Mouse (Mus musculus) liver, embryonic 11.5 days (tissue): ENCODE results near the gene Wdr59. TPM values are rescaled to one million over a fixed set of nuclear protein-coding genes. Genes with fewer than 3 reads are reported as not detected.

ENCODE experiments used
- ATAC-seq: fragments of 200-750 bp; cut with Nextera tagmentation; replicated peaks from 2 replicates; pipeline ENCODE4 v1.8.0; 2017; ENCODE audit warnings: moderate number of reproducible peaks, mild to moderate bottlenecking, moderate TSS enrichment, moderate library complexity; ENCODE audit not compliant: low FRiP score
- DNase-seq: peaks from one replicate; pipeline ENCODE4 v3.0.0-alpha.2; 2017; ENCODE audit warnings: low spot score
- H3K27ac ChIP-seq: fragments of 300-500 bp; sonication (generic); 2 replicates; pipeline ENCODE4 v1.5.1; 2014; ENCODE audit warnings: mild to moderate bottlenecking, low read depth, low read length, control low read depth
- H3K27me3 ChIP-seq: fragments of 300-500 bp; sonication (generic); replicated peaks from 2 replicates; pipeline ENCODE4 v1.6.1; 2014; ENCODE audit warnings: low read length, mixed read lengths; ENCODE audit not compliant: control insufficient read depth, insufficient read depth
- H3K36me3 ChIP-seq: fragments of 300-500 bp; sonication (generic); 2 replicates; pipeline ENCODE4 v1.6.1; 2014; ENCODE audit warnings: mild to moderate bottlenecking, low read length, moderate library complexity, mixed read lengths; ENCODE audit not compliant: control insufficient read depth, insufficient read depth
- H3K4me1 ChIP-seq: fragments of 300-500 bp; sonication (generic); replicated peaks from 2 replicates; pipeline ENCODE4 v1.6.1; 2014; ENCODE audit warnings: low read length, mixed read lengths; ENCODE audit not compliant: control insufficient read depth, insufficient read depth
- H3K4me2 ChIP-seq: fragments of 300-500 bp; sonication (generic); 2 replicates; pipeline ENCODE4 v1.6.1; 2014; ENCODE audit warnings: mild to moderate bottlenecking, control low read depth, moderate library complexity
- H3K4me3 ChIP-seq: fragments of 300-500 bp; sonication (generic); 2 replicates; pipeline ENCODE4 v1.5.1; 2014; ENCODE audit warnings: low read depth, low read length, control low read depth
- H3K9ac ChIP-seq: fragments of 300-500 bp; sonication (generic); 2 replicates; pipeline ENCODE4 v1.6.1; 2014; ENCODE audit warnings: low read depth, low read length, control low read depth
- H3K9me3 ChIP-seq: fragments of 300-500 bp; sonication (generic); 2 replicates; pipeline ENCODE4 v1.6.1; 2016; ENCODE audit warnings: low read length, inconsistent platforms, mixed read lengths; ENCODE audit not compliant: control insufficient read depth
- WGBS: fragments of 180-500 bp; shearing (Covaris S2); extraction: QIAGEN DNeasy Blood & Tissue Kit; methylation state at CpG from one replicate; pipeline ENCODE4 v1.1.7; 2014; 5-methylcytosine and 5-hydroxymethylcytosine counted together
- polyA plus RNA-seq: library from polyadenylated mRNA; unstranded; fragments of >200 nt; fragmentation: Nextera tagmentation; extraction: Ambion mirVana; gene quantifications from 2 replicates; pipeline ENCODE4 v1.2.1, GENCODE M21; 2014

The Wdr59 gene
- polyA plus RNA-seq, 1 experiment from 2014 or later: 3.8 TPM

DNA sequence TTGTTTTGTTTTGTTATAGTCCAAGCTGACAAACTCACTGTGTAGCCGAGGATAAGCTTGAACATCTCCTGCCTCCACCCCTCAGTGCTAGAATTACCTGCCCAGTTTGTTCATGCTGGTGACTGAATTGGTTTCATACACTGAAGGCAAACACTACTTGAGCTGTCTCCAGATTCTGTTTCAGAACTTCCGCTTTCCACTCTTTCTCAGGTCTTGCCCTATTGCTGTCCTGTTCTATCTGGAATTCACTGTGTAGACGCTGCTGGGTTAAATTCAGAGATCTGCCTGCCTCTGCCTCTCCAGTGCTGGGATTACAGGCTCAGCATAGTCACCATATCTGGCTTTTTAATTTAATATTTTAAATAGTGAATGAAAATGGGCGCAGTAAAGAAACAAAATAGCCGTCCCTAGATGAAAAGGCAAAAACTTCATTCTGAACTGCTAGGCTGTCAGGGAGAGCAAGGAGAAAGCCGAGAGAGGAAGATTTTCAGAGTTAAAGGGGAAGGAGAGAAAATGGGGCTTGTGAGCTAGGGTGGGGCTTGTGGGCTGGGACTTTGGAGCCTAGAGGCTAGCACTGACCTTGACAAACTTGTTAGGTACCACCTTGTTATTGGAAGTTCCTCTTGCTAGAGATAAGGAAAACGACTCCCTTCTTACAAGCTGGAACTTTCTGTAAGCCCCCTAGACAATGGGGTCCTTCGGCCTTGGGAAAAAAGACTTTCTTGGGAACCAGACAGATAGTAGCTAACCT, 23.7 kb upstream of the Wdr59 start:
- Histone ChIP-seq H3K9ac (no peak overlapping the region), H3K4me3 (no peak overlapping the region), H3K4me1 (peaks cover 27% of the 10 kb centered on the region), H3K27me3 (no peaks in the 10 kb centered on the region), H3K9me3 (no peaks in the 10 kb centered on the region), H3K36me3 (peaks cover 3% of the 10 kb centered on the region; the same call in 1 of the 2 replicates), H3K27ac (no peak overlapping the region), H3K4me2 (no peak overlapping the region)
- DNase-seq: no peak
- 59% methylated on average over 8 of the region's 8 CpGs for WGBS
- no peak for ATAC-seq

- H3K4me1 ChIP-seq: peaks cover 31% of the 10 kb centered on the region
- no peaks in the 10 kb centered on the region for H3K9me3 ChIP-seq
- peaks cover 3% of the 10 kb centered on the region; the same call in 1 of the 2 replicates for H3K36me3 ChIP-seq
- ATAC-seq (peak; percentile 41; the same call in 1 of the 2 replicates), DNase-seq (no peak)
- H3K27ac ChIP-seq: no peak overlapping the region
- no peak overlapping the region for H3K4me2 ChIP-seq
- H3K4me3 ChIP-seq: no peak overlapping the region
- no peaks in the 10 kb centered on the region for H3K27me3 ChIP-seq
- 64% methylated on average over 9 of the region's 9 CpGs for WGBS
- H3K9ac ChIP-seq: no peak overlapping the region
Measured at GRCm38 (mm10) chr8:111543712-111544380, 22.0 kb upstream of the Wdr59 start.

DNA sequence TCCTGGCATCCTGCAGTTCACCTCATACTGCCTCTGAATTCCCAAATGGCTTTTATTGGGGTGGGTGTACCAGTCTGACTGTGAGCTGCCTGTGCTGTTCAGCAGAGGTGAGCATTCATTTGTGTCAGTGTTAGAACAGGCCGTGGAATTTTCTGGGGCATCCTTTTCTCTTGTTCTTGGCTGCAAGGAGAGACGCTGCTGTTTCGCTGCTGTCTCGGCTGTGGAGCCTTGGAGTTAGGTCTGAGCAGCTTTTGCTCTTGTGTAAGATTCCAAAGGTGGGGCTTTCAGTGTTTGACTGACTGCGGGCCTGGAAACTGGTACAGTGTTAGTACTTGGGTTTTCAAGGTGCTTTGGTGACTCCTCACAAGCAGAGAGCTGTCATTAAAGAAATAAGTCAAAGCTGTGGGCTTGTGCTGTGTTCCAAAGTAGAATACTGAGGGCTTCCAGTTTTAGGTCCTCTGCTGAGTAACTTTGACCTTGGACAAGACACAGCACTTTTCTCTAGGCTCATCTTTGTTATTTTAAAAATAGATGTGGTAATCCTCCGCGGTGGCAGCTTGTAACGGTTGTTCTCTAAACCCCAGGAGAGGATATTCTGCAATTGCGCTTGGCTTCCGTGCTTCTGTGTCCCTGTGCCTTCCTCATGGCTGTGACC, 17.7 kb upstream of the Wdr59 start:
- H3K9ac ChIP-seq: peak overlapping the region; percentile 30; the same call in 1 of the 2 replicates
- H3K4me1 ChIP-seq: peaks cover 42% of the 10 kb centered on the region
- WGBS: 53% methylated on average over 10 of the region's 10 CpGs

DNA sequence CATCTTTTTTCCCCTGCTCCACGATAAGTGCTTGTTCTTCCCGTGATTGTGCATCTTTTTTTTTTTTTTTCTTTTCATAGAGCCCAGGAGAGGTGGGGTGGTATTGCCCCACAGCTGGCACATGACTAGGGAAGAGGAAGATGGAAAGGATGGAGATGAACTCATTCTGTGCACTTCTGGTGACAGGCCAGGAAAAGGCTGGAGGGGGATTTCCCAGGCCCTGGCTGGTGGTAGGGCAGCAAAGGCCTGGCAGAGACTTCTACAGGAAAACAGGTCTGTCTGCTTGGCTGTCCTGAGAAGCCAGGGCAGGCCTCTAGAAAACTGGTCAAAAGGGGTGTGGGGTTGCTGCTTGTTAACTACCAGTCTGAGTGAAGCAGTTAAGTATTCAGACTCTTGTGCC, 16.3 kb upstream of the Wdr59 start:
- no peak for DNase-seq
- Histone ChIP-seq H3K9ac (peak overlapping the region; percentile 87; the same call in 1 of the 2 replicates), H3K27ac (no peak overlapping the region)

More for the DNA sequence above, 17.7 kb upstream of the Wdr59 start:
- Histone ChIP-seq H3K27ac (no peak overlapping the region), H3K9me3 (no peaks in the 10 kb centered on the region), H3K4me3 (peak overlapping the region; percentile 20), H3K4me2 (peak overlapping the region; percentile 97), H3K27me3 (no peaks in the 10 kb centered on the region), H3K36me3 (peaks cover 3% of the 10 kb centered on the region; the same call in 1 of the 2 replicates)
- no peak for DNase-seq
- ATAC-seq: no peak

GRCm38 (mm10) chr8:111537765-111538158, 15.9 kb upstream of the Wdr59 start:
- no peak overlapping the region for H3K27ac ChIP-seq
- WGBS: 15% methylated on average over 8 of the region's 8 CpGs

More for the DNA sequence above, 16.3 kb upstream of the Wdr59 start:
- no peak for ATAC-seq
- Histone ChIP-seq H3K9me3 (no peaks in the 10 kb centered on the region), H3K4me3 (peak overlapping the region; percentile 92), H3K4me1 (peaks cover 35% of the 10 kb centered on the region), H3K4me2 (peak overlapping the region; percentile 97), H3K27me3 (no peaks in the 10 kb centered on the region), H3K36me3 (no peaks in the 10 kb centered on the region)
- WGBS: 22% methylated on average over 2 of the region's 2 CpGs

GRCm38 (mm10) chr8:111536978-111537764, 15.3 kb upstream of the Wdr59 start:
- WGBS: 1% methylated on average over 62 of the region's 64 CpGs
- Histone ChIP-seq H3K4me2 (peak overlapping the region; percentile 97), H3K9ac (peak overlapping the region; percentile 87), H3K27me3 (no peaks in the 10 kb centered on the region), H3K27ac (peak overlapping the region; percentile 86), H3K4me1 (peaks cover 32% of the 10 kb centered on the region), H3K9me3 (no peaks in the 10 kb centered on the region), H3K4me3 (peak overlapping the region; percentile 92), H3K36me3 (no peaks in the 10 kb centered on the region)
- ATAC-seq (peak; percentile 56), DNase-seq (peak; percentile 57)

More at GRCm38 (mm10) chr8:111537765-111538158, 15.9 kb upstream of the Wdr59 start:
- DNase-seq (no peak), ATAC-seq (no peak)
- Histone ChIP-seq H3K36me3 (no peaks in the 10 kb centered on the region), H3K9me3 (no peaks in the 10 kb centered on the region), H3K9ac (peak overlapping the region; percentile 87), H3K27me3 (no peaks in the 10 kb centered on the region), H3K4me2 (peak overlapping the region; percentile 97), H3K4me3 (peak overlapping the region; percentile 92), H3K4me1 (peaks cover 32% of the 10 kb centered on the region)

GRCm38 (mm10) chr8:111536031-111536977, 14.4 kb upstream of the Wdr59 start, which contains the start of gene Znrf1:
TSS of gene Znrf1 (plus strand) at chr8:111536097.
- H3K36me3 ChIP-seq: no peaks in the 10 kb centered on the region
- peak within 1 kb of the TSS; percentile 86 for H3K27ac ChIP-seq
- peak within 1 kb of the TSS; percentile 97 for H3K4me2 ChIP-seq
- ATAC-seq (peak; percentile 85), DNase-seq (peak; percentile 88)
- peak within 1 kb of the TSS; percentile 87 for H3K9ac ChIP-seq
- H3K27me3 ChIP-seq: no peaks in the 10 kb centered on the region
- under 1% methylated on average over 90 of the region's 100 CpGs for WGBS
- H3K4me3 ChIP-seq: peak within 1 kb of the TSS; percentile 92
- H3K4me1 ChIP-seq: peaks cover 32% of the 10 kb centered on the region
- no peaks in the 10 kb centered on the region for H3K9me3 ChIP-seq
